16 mouse cellular contexts compared by ENCODE assay signal in genomic region chr14:22168077-22168794, GRCm38 (mm10).
DNase-seq lines count a peak whose midpoint lies in the region; ATAC-seq and TF ChIP-seq lines count a peak whose summit lies in the region.
"Had no signal": no experiment of that assay in that cellular context is flagged by ENCODE, and none has a peak within 500 bp of the region (broad histone marks: within the 10 kb centered on the region; RNA-seq: fewer than 3 reads in every experiment).

No protein-coding gene starts in this region.

- TF ChIP-seq RAD21 in MEL (IDR thresholded peaks at IDR 0.05; ENCODE audit: low read depth, low read length), result no peak

- intact Hi-C loops in left cerebral cortex, postnatal 4 days (cut with DNase I), result no loop called here

- TF ChIP-seq POLR2A in MEL (IDR thresholded peaks at IDR 0.05; ENCODE audit: control insufficient read depth in 1 of 2, insufficient read depth in 1 of 2, low read depth in 1 of 2, low read length in 2 of 2, poor library complexity in 1 of 2), result no peak

- no peaks in the 10 kb centered on the region for H3K9me3 ChIP-seq in kidney, embryonic 14.5 days (ENCODE audit: control insufficient read depth, low read length)
- H3K9me3 ChIP-seq in MEL (replicated peaks; ENCODE audit: insufficient read depth, low read length), result no peaks in the 10 kb centered on the region
- H3K9me3 ChIP-seq: embryonic facial prominence, embryonic 13.5 days had no signal

- H3K9ac ChIP-seq in kidney, embryonic 14.5 days (ENCODE audit: low read depth, low read length), result no peak overlapping the region
- H3K9ac ChIP-seq in MEL (ENCODE audit: control insufficient read depth, low read depth, low read length, poor library complexity, severe bottlenecking), result no peak overlapping the region
- H3K9ac ChIP-seq: embryonic facial prominence, embryonic 13.5 days; forebrain, postnatal 0 days had no signal

- H3K4me1 ChIP-seq in kidney, embryonic 14.5 days (ENCODE audit: control insufficient read depth, insufficient read depth, low read length), result peaks cover 25% of the 10 kb centered on the region
- no peaks in the 10 kb centered on the region for H3K4me1 ChIP-seq in MEL (ENCODE audit: control insufficient read depth in 1 of 2, insufficient read depth in 2 of 2, low read length in 2 of 2)

- H3K4me2 ChIP-seq in kidney, embryonic 14.5 days (replicated peaks; ENCODE audit: low read depth, low read length), result peak overlapping the region; percentile 32
- H3K4me2 ChIP-seq: embryonic facial prominence, embryonic 13.5 days had no signal

- TF ChIP-seq EP300 in MEL (IDR thresholded peaks at IDR 0.05; ENCODE audit: low read depth in 1 of 2, low read length in 2 of 2), result 0 out of 4 replicates have a peak, but pooled peaks of 1 of the 2 experiments have one; percentile 30

- no peak overlapping the region for H3K4me3 ChIP-seq in kidney, embryonic 14.5 days (ENCODE audit: low read length)
- H3K4me3 ChIP-seq in MEL (ENCODE audit: control insufficient read depth in 1 of 2, insufficient read depth in 1 of 2, low read depth in 2 of 2, low read length in 2 of 2), result no peak overlapping the region
- H3K4me3 ChIP-seq: embryonic facial prominence, embryonic 13.5 days; left cerebral cortex, adult 2 months had no signal

- no peaks in the 10 kb centered on the region for H3K36me3 ChIP-seq in kidney, embryonic 14.5 days (ENCODE audit: control insufficient read depth, insufficient read depth, low read length)
- H3K36me3 ChIP-seq in MEL (ENCODE audit: control insufficient read depth in 1 of 2, insufficient read depth in 2 of 2, low read length in 2 of 2), result no peaks in the 10 kb centered on the region
- H3K36me3 ChIP-seq: embryonic facial prominence, embryonic 13.5 days had no signal

- peak overlapping the region; percentile 21; the same call in 1 of the 2 replicates for H3K27ac ChIP-seq in kidney, embryonic 14.5 days (ENCODE audit: low read depth, low read length)
- no peak overlapping the region for H3K27ac ChIP-seq in MEL (ENCODE audit: control insufficient read depth, low read depth, low read length)
- H3K27ac ChIP-seq: embryonic facial prominence, embryonic 13.5 days; left cerebral cortex, adult 2 months had no signal

- TF ChIP-seq CTCF in MEL (IDR thresholded peaks at IDR 0.05 in 2 of 3, conservative IDR thresholded peaks at IDR 0.05 in 1 of 3; ENCODE audit: control insufficient read depth in 1 of 3, insufficient read depth in 1 of 3, low read depth in 2 of 3, low read length in 3 of 3, poor library complexity in 1 of 3, severe bottlenecking in 1 of 3), result no peak

- 8% methylated on average over 11 of the region's 11 CpGs for WGBS in kidney, embryonic 14.5 days

- H3K27me3 ChIP-seq in kidney, embryonic 14.5 days (ENCODE audit: control insufficient read depth, insufficient read depth, low read length), result peaks cover 14% of the 10 kb centered on the region
- no peaks in the 10 kb centered on the region for H3K27me3 ChIP-seq in MEL (ENCODE audit: control insufficient read depth in 1 of 2, insufficient read depth in 2 of 2, low read length in 2 of 2)
- H3K27me3 ChIP-seq: embryonic facial prominence, embryonic 13.5 days had no signal

- ATAC-seq in kidney, embryonic 14.5 days (ENCODE audit: low FRiP score, low TSS enrichment), result peak; percentile 75; the same call in 1 of the 2 replicates
- ATAC-seq: CD4-positive, CD25-positive, alpha-beta regulatory T cell, adult 4 months; forebrain, postnatal 0 days had no signal

- DNase-seq in kidney, postnatal 10 days, result no peak
- DNase-seq in MEL (ENCODE audit: low read depth, low spot score), result no peak
- DNase-seq in embryo, embryonic 11.5 days (ENCODE audit: low read depth, low spot score), result peak; percentile 69
- DNase-seq in hindlimb bud, embryonic 11.5 days (ENCODE audit: extremely low spot score, low read depth, low spot score), result peak; percentile 92
- no peak for DNase-seq in urinary bladder, postnatal 10 days (ENCODE audit: low spot score)
- DNase-seq in left cerebral cortex, postnatal 4 days, result no peak
- no peak for DNase-seq in layer of hippocampus, postnatal 36 days
- DNase-seq: adrenal gland, postnatal 14 days; cerebellum, adult 11 months; forebrain, postnatal 0 days; kidney, adult 2 months; lung, postnatal 4 days had no signal

- no peaks in the 10 kb centered on the region for H3K79me2 ChIP-seq in MEL (ENCODE audit: control insufficient read depth, insufficient read depth, low read length, poor library complexity)

TF ChIP-seq in MEL, 35 proteins besides CTCF, POLR2A, EP300 and RAD21:
- TF ChIP-seq SMC3 (IDR thresholded peaks at IDR 0.05; ENCODE audit: low read depth, low read length) (no peak), BHLHE40 (IDR thresholded peaks at IDR 0.05; ENCODE audit: borderline replicate concordance, low read depth, low read length) (peak; percentile 43; the same call in 1 of the 2 replicates), NRF1 (IDR thresholded peaks at IDR 0.05; ENCODE audit: insufficient read depth, low read depth, low read length, poor library complexity, severe bottlenecking) (no peak), ETS1 (IDR thresholded peaks at IDR 0.05; ENCODE audit: low read depth, low read length) (0 out of 2 replicates have a peak, but pooled peaks have one; percentile 34), ZNF384 (IDR thresholded peaks at IDR 0.05; ENCODE audit: low read depth, low read length) (no peak), USF2 (IDR thresholded peaks at IDR 0.05; ENCODE audit: borderline replicate concordance in 1 of 2, insufficient read depth in 1 of 2, low read depth in 1 of 2, low read length in 2 of 2) (no peak), GATA1 (IDR thresholded peaks at IDR 0.05; ENCODE audit: low read depth, low read length) (0 out of 2 replicates have a peak, but pooled peaks have one; percentile 27), POLR2AphosphoS5 (IDR thresholded peaks at IDR 0.05; ENCODE audit: borderline replicate concordance, low read depth, low read length) (no peak), POLR2AphosphoS2 (IDR thresholded peaks at IDR 0.05; ENCODE audit: low read length) (no peak)

Comparison
In these comparisons a context has a peak if more than half of its experiments do, and no peak if none do; other contexts are left out.
1. DNase-seq: peak in embryo, embryonic 11.5 days (single experiment) and hindlimb bud, embryonic 11.5 days (single experiment); none in kidney, postnatal 10 days (single experiment), MEL (single experiment), urinary bladder, postnatal 10 days (single experiment), left cerebral cortex, postnatal 4 days (single experiment) and layer of hippocampus, postnatal 36 days (0 of 2).